Mouse (Mus musculus) MEL-GATA-1-ER (cell line): Measurements from ENCODE around the gene Mab21l1.

Source experiments
- DNase-seq: peaks from one replicate; pipeline ENCODE4 v3.0.0-alpha.2; 2012; ENCODE audit warnings: low read depth; ENCODE audit errors: extremely low read depth

Gene Mab21l1

GRCm38 (mm10) chr3:55778764-55779730 is 3.3 kb upstream of the Mab21l1 start:
- DNase-seq, result no peak

DNA sequence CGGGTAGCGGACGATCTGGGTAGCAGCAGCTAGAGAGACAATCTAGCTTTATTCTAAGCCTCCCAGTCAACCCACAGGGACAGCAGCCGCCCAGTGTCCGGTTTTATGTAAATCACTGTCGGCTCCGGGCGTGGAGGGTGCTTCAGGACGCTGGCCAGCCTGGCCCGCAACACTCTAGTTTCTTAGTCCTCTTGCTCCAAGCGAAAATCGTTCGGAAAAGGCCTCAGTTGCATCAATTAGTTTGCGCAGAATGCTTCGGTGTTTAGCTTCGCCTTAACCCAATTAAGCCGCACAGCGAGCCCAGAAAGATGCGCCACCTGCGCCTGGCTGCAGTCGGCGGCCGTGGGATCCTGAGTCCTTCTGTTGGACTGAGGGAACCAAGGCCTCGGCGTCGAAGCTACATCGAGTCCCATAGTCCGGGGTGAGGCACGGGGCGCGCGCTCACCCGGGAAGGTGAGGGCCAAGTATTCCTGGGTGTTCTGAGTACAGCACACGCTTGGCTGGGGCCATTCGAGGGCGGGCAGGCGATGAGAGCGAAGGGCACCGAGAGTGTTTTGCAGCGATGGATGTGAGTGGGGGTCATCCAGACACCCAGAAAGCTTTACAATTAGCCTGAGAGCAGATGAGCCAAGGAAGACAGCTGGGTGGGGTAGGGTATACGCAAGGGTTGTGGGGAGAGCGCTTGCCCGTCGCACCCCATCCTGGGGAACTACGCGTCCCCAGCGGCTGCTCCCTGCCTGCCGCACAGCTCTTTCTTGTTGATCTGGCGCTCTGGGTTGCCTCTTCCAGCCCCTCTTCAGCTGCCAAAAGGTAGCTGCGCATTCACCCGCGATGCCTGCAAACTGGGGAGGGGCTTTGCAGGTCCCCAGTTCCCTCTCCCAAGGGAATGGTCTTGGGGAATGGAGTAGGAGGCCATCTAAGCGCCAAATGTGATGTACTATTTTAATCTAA is 1.9 kb upstream of the Mab21l1 start:
- no peak for DNase-seq

- DNase-seq, result no peak
Observed at GRCm38 (mm10) chr3:55781429-55782055, 768 bp upstream of the Mab21l1 start.

DNA sequence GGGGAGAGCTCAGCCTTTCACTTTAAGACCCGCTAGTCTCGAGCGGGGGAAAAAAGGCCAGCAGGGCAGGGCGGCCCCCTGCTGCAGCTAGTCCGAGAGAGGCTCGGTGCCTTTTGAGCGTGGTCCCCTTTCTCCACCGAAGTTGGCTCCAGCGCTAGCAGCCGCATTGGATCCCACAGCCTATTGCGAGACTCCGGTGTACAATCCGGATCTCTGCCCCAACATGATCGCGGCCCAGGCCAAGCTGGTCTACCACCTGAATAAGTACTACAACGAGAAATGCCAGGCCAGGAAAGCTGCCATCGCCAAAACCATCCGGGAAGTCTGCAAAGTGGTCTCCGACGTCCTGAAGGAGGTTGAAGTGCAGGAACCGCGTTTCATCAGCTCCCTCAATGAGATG is 461 bp downstream of the Mab21l1 start:
- no peak for DNase-seq

- DNase-seq, result no peak
Observed at GRCm38 (mm10) chr3:55783171-55784081, 1.1 kb downstream of the Mab21l1 start.

DNA sequence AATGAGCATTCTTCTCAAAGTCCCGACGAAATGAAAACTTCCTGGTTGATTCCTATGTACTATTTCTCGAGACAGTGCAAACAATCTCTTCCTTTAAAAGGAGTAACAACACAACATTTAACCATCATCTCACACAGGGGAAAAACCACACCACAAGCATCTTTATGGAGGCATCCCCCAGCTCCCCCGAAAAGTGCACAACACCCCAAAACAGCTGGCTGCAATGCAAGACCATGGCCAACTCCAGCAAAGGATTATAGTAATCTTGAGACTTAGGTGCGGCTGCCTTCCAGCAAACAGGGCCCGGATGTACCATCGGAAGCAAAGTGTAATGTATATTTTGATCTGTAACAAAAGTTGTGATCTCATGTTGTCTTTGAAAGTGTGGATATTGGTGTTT is 1.8 kb downstream of the Mab21l1 start:
- DNase-seq, result no peak

GRCm38 (mm10) chr3:55785266-55785980 is 3.1 kb downstream of the Mab21l1 start:
- no peak for DNase-seq

DNA sequence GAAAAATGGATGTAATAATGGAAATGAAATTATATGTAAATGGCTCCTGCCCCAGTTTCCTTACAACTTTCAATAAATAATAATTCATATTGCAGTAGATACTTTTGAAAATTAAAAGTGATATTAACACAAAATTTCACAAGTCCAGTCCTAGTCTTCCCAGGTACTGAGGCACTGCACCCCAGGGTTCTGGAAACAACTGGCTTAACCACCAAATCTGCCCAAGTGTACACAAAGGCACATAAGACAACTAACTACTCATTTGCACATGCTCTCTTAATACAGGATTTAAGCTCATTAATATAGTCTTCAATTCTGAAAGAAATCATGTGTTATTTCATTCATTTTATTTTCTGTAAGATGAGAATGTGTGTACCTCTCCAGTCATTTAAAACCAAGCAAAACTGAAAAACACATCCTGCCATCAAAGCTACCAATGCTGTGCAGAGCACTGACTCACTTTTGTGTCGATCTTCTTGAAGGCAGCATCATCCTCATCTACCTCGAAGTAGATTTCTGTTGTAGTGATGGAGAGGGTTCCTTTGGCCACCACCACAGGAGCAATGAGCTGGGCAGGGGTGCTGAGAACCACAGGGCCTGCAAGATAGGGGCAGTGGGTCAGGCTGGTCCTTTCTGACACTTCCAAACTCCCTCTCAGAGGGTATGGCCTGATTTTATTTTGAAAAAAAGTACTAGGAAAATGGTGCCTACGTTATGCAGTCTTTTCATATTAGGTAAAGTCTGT is 3.8 kb downstream of the Mab21l1 start:
- no peak for DNase-seq

DNA sequence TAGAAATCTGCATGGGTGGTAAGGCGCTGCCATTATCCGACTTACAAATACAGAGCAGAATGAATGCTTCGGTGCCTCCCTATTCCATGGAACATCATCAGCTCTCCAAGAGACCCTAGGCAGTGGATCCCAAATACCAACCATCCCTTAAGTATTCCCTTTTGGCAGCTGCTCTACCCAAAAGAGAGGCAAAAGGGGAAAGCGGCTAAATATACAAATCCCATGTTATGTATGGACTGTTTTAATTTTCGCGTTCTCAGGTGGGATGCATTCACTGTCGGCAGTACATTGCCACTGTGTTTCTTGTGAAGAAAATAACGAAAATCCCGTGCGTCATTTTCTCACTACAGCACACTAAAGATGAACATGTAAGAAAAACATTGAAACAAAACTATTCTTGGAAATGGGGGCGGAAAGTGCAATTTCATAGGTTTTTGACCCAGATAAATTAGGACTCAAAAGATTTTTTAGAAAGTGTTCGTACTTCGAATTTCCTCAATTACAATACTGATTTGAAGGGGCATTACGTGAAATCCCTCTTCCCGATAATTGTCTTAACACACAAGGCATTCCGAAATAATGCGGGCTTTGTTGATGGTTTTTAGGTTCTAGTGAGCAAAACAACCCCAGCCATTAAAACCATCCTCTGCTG is 4.7 kb downstream of the Mab21l1 start:
- DNase-seq, result no peak

DNA sequence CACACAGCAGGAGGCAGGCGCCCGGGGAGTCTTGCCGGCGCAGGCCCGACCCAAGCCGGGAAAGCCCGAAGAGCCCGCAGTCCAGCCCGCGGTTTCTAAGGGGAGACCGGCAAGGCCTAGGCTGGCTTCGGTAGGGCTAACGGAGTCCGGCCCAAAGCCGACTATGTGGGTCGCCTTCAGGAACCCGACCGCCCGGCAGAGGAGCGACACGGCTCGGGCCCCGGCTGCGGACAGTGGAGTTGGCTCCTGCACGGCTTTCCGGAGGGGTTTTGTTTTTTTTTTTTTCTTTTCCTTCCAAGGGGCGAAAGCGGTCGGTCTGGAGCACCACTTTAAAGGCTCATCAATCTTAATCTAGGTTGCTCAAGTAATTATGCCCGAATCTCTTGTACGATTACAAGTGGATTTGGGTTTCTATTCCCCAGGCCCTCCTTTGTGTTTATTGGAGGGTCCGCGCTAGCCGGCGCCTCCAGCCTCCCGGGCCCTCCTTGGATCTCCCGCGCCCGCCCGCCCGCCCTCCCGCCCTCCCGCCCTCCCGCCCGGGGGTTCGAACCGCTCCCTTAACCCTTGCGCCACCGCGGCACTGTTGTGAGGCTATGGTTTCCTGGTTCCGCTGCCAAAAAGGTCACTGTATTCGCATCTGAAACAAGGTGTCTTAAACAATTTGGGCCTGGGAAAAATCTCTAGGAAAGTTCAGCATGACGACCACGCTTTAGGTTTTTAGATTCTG is 5.3 kb downstream of the Mab21l1 start:
- DNase-seq, result no peak

DNA sequence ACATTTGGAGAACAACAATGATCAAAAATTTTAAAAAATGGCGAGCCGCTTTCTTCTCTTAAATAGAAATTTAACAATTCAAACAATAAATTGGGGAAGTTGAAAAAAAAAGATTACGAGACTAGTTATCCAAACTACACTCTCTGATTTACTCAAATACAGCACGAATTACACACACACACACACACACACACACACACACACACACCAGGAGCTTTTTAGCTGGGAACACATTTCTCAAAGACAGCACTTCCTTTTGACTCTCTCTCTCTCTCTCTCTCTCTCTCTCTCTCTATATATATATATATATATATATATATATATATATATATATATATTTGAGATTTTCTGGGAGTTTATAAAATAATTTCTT is 5.9 kb downstream of the Mab21l1 start:
- no peak for DNase-seq

DNA sequence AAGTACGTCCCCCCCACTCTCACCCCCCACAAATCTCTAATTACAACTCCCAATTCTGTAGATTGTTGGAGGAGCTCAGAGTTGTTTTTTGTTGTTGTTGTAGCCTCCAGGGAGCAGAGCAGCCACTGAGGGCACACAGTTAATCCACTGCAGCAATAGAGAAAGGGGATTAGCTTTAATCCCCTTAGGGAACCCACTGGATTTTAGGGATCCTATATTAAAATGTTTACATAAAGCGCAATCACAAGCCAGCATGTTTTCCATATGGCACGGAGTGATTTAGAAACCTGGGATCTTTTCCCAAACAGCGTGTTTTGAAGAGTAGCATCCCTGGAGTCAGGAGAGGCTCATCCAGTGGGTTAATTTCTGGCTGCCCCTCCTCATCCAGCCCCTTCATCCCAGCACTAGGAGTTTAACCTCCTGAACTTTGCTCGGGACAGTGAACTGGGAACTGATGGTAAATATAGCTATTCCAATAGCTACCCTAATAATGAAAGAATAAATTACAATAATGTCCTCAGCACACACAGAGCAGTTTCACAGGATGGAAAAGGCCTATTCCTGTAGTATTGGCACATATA is 6.4 kb downstream of the Mab21l1 start:
- DNase-seq, result no peak

GRCm38 (mm10) chr3:55789856-55790255 is 7.5 kb downstream of the Mab21l1 start:
- no peak for DNase-seq

DNA sequence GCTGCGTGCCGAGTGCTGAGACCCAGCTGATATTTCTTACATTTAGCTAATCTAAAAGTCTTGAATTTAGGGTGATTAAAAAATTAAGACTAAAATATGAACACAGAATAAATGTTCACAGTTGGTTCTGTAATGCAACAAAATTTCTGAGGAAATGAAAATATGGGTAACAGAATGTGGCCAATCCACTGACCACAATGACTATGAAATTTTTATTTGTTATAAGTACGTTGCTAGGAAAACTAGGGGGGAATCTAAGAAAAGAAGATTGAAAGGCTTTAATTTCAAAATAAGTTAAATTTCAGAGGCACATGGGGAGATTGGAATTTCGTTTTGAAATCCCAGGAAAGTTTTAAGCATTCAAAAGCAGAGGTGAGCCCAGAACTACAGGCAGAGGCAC is 8.3 kb downstream of the Mab21l1 start:
- DNase-seq, result no peak

DNA sequence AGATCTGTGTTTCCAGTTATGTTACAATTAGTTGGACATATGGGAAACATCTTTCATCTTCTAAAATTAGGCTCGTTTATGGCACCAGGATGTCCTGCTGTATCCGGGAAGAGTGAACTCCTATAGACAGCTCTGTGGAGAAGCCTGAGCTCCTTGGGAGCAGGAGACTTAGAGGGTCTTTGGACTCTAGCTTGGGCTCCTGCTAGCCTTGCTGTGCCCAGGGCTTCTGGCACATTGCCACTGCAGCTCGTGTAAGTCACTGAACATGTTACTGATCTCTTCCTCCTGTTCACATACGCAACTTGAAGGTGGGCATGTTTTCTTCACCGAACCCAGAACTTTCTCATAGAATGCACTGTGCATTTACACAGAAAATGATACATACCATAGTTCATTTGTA is 9.9 kb downstream of the Mab21l1 start:
- no peak for DNase-seq

GRCm38 (mm10) chr3:55793842-55794575 is 11.7 kb downstream of the Mab21l1 start:
- DNase-seq, result no peak

GRCm38 (mm10) chr3:55794768-55795167 is 12.5 kb downstream of the Mab21l1 start:
- DNase-seq, result no peak
